12 mouse cellular contexts compared by ENCODE assay signal in genomic region chr10:93695043-93695791, GRCm38 (mm10). TPM values are rescaled to one million over a fixed set of nuclear protein-coding genes. Genes with fewer than 3 reads are reported as not detected.
DNase-seq lines count a peak whose midpoint lies in the region; ATAC-seq lines count a peak whose summit lies in the region.
"Had no signal": no experiment of that assay in that cellular context is flagged by ENCODE, and none has a peak within 500 bp of the region (broad histone marks: within the 10 kb centered on the region; RNA-seq: fewer than 3 reads in every experiment).

No protein-coding gene starts in this region.

- H3K27me3 ChIP-seq in embryonic facial prominence, embryonic 11.5 days (ENCODE audit: control insufficient read depth, insufficient read depth, low read length), result no peaks in the 10 kb centered on the region
- H3K27me3 ChIP-seq in embryonic facial prominence, embryonic 10.5 days (replicated peaks; ENCODE audit: low read depth, poor library complexity, severe bottlenecking), result no peaks in the 10 kb centered on the region
- H3K27me3 ChIP-seq in limb, embryonic 10.5 days (ENCODE audit: low read depth, poor library complexity, severe bottlenecking), result no peaks in the 10 kb centered on the region
- H3K27me3 ChIP-seq in intestine, embryonic 15.5 days (replicated peaks), result no peaks in the 10 kb centered on the region
- H3K27me3 ChIP-seq: heart, embryonic 15.5 days; liver, embryonic 15.5 days had no signal

- no peak overlapping the region for H3K9ac ChIP-seq in embryonic facial prominence, embryonic 11.5 days (replicated peaks; ENCODE audit: low read length)
- no peak overlapping the region for H3K9ac ChIP-seq in intestine, embryonic 15.5 days
- H3K9ac ChIP-seq: heart, embryonic 15.5 days; liver, embryonic 15.5 days had no signal

- H3K36me3 ChIP-seq in embryonic facial prominence, embryonic 11.5 days (replicated peaks; ENCODE audit: control insufficient read depth, insufficient read depth, low read depth, low read length), result no peaks in the 10 kb centered on the region
- H3K36me3 ChIP-seq in embryonic facial prominence, embryonic 10.5 days (replicated peaks), result no peaks in the 10 kb centered on the region
- H3K36me3 ChIP-seq in limb, embryonic 10.5 days, result no peaks in the 10 kb centered on the region
- no peaks in the 10 kb centered on the region for H3K36me3 ChIP-seq in intestine, embryonic 15.5 days
- H3K36me3 ChIP-seq: heart, embryonic 15.5 days; liver, embryonic 15.5 days had no signal

- no peak overlapping the region for H3K4me2 ChIP-seq in embryonic facial prominence, embryonic 11.5 days (ENCODE audit: low read depth, low read length)
- H3K4me2 ChIP-seq in intestine, embryonic 15.5 days (replicated peaks), result no peak overlapping the region
- H3K4me2 ChIP-seq: heart, embryonic 15.5 days; liver, embryonic 15.5 days had no signal

- no peaks in the 10 kb centered on the region for H3K4me1 ChIP-seq in embryonic facial prominence, embryonic 11.5 days (ENCODE audit: control insufficient read depth, insufficient read depth, low read length)
- H3K4me1 ChIP-seq in embryonic facial prominence, embryonic 10.5 days, result no peaks in the 10 kb centered on the region
- no peaks in the 10 kb centered on the region for H3K4me1 ChIP-seq in limb, embryonic 10.5 days
- no peaks in the 10 kb centered on the region for H3K4me1 ChIP-seq in intestine, embryonic 15.5 days (replicated peaks)

- ATAC-seq in embryonic facial prominence, embryonic 11.5 days (replicated peaks; ENCODE audit: insufficient number of reproducible peaks, low FRiP score, low TSS enrichment, low read depth), result no peak
- no peak for ATAC-seq in intestine, embryonic 15.5 days

- H3K4me3 ChIP-seq in embryonic facial prominence, embryonic 11.5 days (ENCODE audit: low read depth, low read length), result no peak overlapping the region
- H3K4me3 ChIP-seq in embryonic facial prominence, embryonic 10.5 days, result no peak overlapping the region; the same call in 1 of the 2 replicates
- no peak overlapping the region for H3K4me3 ChIP-seq in limb, embryonic 10.5 days
- H3K4me3 ChIP-seq in intestine, embryonic 15.5 days (replicated peaks), result no peak overlapping the region
- H3K4me3 ChIP-seq: heart, embryonic 15.5 days; liver, embryonic 15.5 days had no signal

- WGBS in embryonic facial prominence, embryonic 11.5 days, result 46% methylated on average over 21 of the region's 21 CpGs
- WGBS in embryonic facial prominence, embryonic 10.5 days, result 61% methylated on average over 21 of the region's 21 CpGs
- 69% methylated on average over 21 of the region's 21 CpGs for WGBS in limb, embryonic 10.5 days
- 71% methylated on average over 21 of the region's 21 CpGs for WGBS in intestine, embryonic 15.5 days

- H3K9me3 ChIP-seq in embryonic facial prominence, embryonic 11.5 days (replicated peaks; ENCODE audit: control insufficient read depth, low read length), result no peaks in the 10 kb centered on the region
- no peaks in the 10 kb centered on the region for H3K9me3 ChIP-seq in embryonic facial prominence, embryonic 10.5 days
- H3K9me3 ChIP-seq in limb, embryonic 10.5 days (replicated peaks), result no peaks in the 10 kb centered on the region
- no peaks in the 10 kb centered on the region for H3K9me3 ChIP-seq in intestine, embryonic 15.5 days
- H3K9me3 ChIP-seq: heart, embryonic 15.5 days; liver, embryonic 15.5 days had no signal

- DNase-seq in embryonic facial prominence, embryonic 11.5 days (ENCODE audit: low spot score), result peak; percentile 11
- DNase-seq in embryonic facial prominence, embryonic 10.5 days (ENCODE audit: low spot score), result no peak
- DNase-seq in testis, postnatal 10 days (ENCODE audit: low spot score), result peak; percentile 22
- no peak for DNase-seq in testis, postnatal 14 days (ENCODE audit: low spot score)
- peak; percentile 28 for DNase-seq in limb, embryonic 10.5 days (ENCODE audit: low spot score)
- DNase-seq in urinary bladder, adult 2 months (ENCODE audit: low spot score), result no peak
- DNase-seq in heart, postnatal 4 days, result no peak
- DNase-seq: adrenal gland, postnatal 36 days; kidney, adult 18-20 months had no signal

- no peak overlapping the region for H3K27ac ChIP-seq in embryonic facial prominence, embryonic 11.5 days (replicated peaks; ENCODE audit: low read depth, low read length)
- H3K27ac ChIP-seq in embryonic facial prominence, embryonic 10.5 days (replicated peaks), result no peak overlapping the region
- no peak overlapping the region for H3K27ac ChIP-seq in limb, embryonic 10.5 days
- no peak overlapping the region for H3K27ac ChIP-seq in intestine, embryonic 15.5 days
- H3K27ac ChIP-seq: heart, embryonic 15.5 days; liver, embryonic 15.5 days had no signal

RNA-seq across cellular contexts. Expression of gene Ntn4, which starts 54.7 kb away (rescaled TPM):
- 0.17 and 0.50 TPM in 2 replicates for polyA plus RNA-seq in embryonic facial prominence, embryonic 11.5 days (2014; fragmentation: Nextera tagmentation; extraction: Ambion mirVana)
- 0.41 and 0.87 TPM in 2 replicates for polyA plus RNA-seq in embryonic facial prominence, embryonic 10.5 days (2016; fragmentation: Nextera tagmentation; extraction: Ambion mirVana)
- polyA plus RNA-seq in limb, embryonic 10.5 days (2016; fragmentation: Nextera tagmentation; extraction: Ambion mirVana), result 0.34 and 0.76 TPM in 2 replicates
- polyA plus RNA-seq in intestine, embryonic 15.5 days (2015; fragmentation: Nextera tagmentation; extraction: Ambion mirVana), result 0.29 and 0.47 TPM in 2 replicates
- polyA plus RNA-seq in urinary bladder, adult 2 months (2012; rRNA removed), result 7.8 and 11.2 TPM in 2 replicates
- total RNA-seq in heart, postnatal 4 days (2021), result 10 to 100 TPM; 41.3 to 43.2 TPM

Comparison
In these comparisons a context has a peak if more than half of its experiments do, and no peak if none do; other contexts are left out.
1. DNase-seq: peak in embryonic facial prominence, embryonic 11.5 days (single experiment), testis, postnatal 10 days (single experiment) and limb, embryonic 10.5 days (single experiment); none in embryonic facial prominence, embryonic 10.5 days (single experiment), testis, postnatal 14 days (single experiment), urinary bladder, adult 2 months (single experiment) and heart, postnatal 4 days (single experiment).